Mouse (Mus musculus): Measurements from ENCODE around the gene Rpl21. TPM values are rescaled to one million over a fixed set of nuclear protein-coding genes. Genes with fewer than 3 reads are reported as not detected.

Rpl21 gene
- polyA plus RNA-seq, 1 experiment from 2014 or later = 378 TPM

- Histone ChIP-seq H3K9ac (no peak overlapping the region), H3K4me3 (no peak overlapping the region), H3K27ac (no peak overlapping the region), H3K27me3 (no peaks in the 10 kb centered on the region), H3K4me2 (no peak overlapping the region), H3K36me3 (no peaks in the 10 kb centered on the region), H3K4me1 (replicated peaks) (no peaks in the 10 kb centered on the region), H3K9me3 (no peaks in the 10 kb centered on the region)
- 85% methylated on average over 15 of the region's 15 CpGs for WGBS
- no peak for ATAC-seq (ENCODE audit: low FRiP score)
Observed at GRCm38 (mm10) chr5:146883486-146884272, 51.0 kb downstream of the Rpl21 start.

Other genes with a start within 250 kb of the Rpl21 start
- 8.8 and 9.6 TPM in 2 replicates for gene Gpr12, start 247.7 kb upstream of the Rpl21 start, polyA plus RNA-seq (2015; fragmentation: Nextera tagmentation; extraction: Ambion mirVana)
- 14.6 and 15.2 TPM in 2 replicates for gene Usp12, start 37.9 kb upstream of the Rpl21 start, polyA plus RNA-seq (2015; fragmentation: Nextera tagmentation; extraction: Ambion mirVana)
- gene Rasl11a, start 12.2 kb downstream of the Rpl21 start, polyA plus RNA-seq (2015; fragmentation: Nextera tagmentation; extraction: Ambion mirVana) = 9.0 and 11.9 TPM in 2 replicates
- 99.5 and 102 TPM in 2 replicates for gene Gtf3a, start 115.8 kb downstream of the Rpl21 start, polyA plus RNA-seq (2015; fragmentation: Nextera tagmentation; extraction: Ambion mirVana)
- gene Mtif3, start 130.9 kb downstream of the Rpl21 start, polyA plus RNA-seq (2015; fragmentation: Nextera tagmentation; extraction: Ambion mirVana) = 24.7 and 26.5 TPM in 2 replicates
- 4.3 and 4.7 TPM in 2 replicates for gene Lnx2, start 243.7 kb downstream of the Rpl21 start, polyA plus RNA-seq (2015; fragmentation: Nextera tagmentation; extraction: Ambion mirVana)
- gene Polr1d, start 244.2 kb downstream of the Rpl21 start, polyA plus RNA-seq (2015; fragmentation: Nextera tagmentation; extraction: Ambion mirVana) = 103 and 107 TPM in 2 replicates

Data from hindbrain, embryonic 13.5 days (tissue).